Mouse (Mus musculus) midbrain, postnatal 0 days (tissue): ENCODE measurements at regions not wholly inside any gene's neighbourhood (a gene's known extent, or its start where the extent isn't known, plus 50 kb on each side); places are given as distances from the start of the nearest gene placed in this dataset.

Experiments
- ATAC-seq: fragments of 200-750 bp; cut with Nextera tagmentation; 2 replicates; pipeline ENCODE4 v1.8.0; 2017; ENCODE audit warnings: moderate number of reproducible peaks, mild to moderate bottlenecking, moderate TSS enrichment, moderate library complexity; ENCODE audit not compliant: low FRiP score
- DNase-seq: peaks from one replicate; pipeline ENCODE4 v3.0.0-alpha.2; 2015; ENCODE audit warnings: low spot score
- H3K27ac ChIP-seq: fragments of 300-500 bp; sonication (generic); 2 replicates; pipeline ENCODE4 v1.5.1; 2014; ENCODE audit warnings: low read depth, mild to moderate bottlenecking, low read length, mixed read lengths
- H3K27me3 ChIP-seq: fragments of 300-500 bp; sonication (generic); 2 replicates; pipeline ENCODE4 v1.6.1; 2014; ENCODE audit warnings: low read length, control low read depth, mixed read lengths; ENCODE audit not compliant: insufficient read depth
- H3K36me3 ChIP-seq: fragments of 300-500 bp; sonication (generic); 2 replicates; pipeline ENCODE4 v1.6.1; 2014; ENCODE audit warnings: low read length, control low read depth, mixed read lengths; ENCODE audit not compliant: insufficient read depth
- H3K4me1 ChIP-seq: fragments of 300-500 bp; sonication (generic); 2 replicates; pipeline ENCODE4 v1.6.1; 2014; ENCODE audit warnings: mild to moderate bottlenecking, control low read depth, antibody characterized with exemption, low read length, mixed read lengths; ENCODE audit not compliant: insufficient read depth
- H3K4me2 ChIP-seq: fragments of 300-500 bp; sonication (generic); 2 replicates; pipeline ENCODE4 v1.6.1; 2014; ENCODE audit warnings: low read depth, mild to moderate bottlenecking, low read length, mixed read lengths; ENCODE audit not compliant: poor library complexity, severe bottlenecking
- H3K4me3 ChIP-seq: fragments of 300-500 bp; sonication (generic); 2 replicates; pipeline ENCODE4 v1.5.1; 2014; ENCODE audit warnings: low read depth, mild to moderate bottlenecking, low read length, moderate library complexity
- H3K9ac ChIP-seq: fragments of 300-500 bp; sonication (generic); replicated peaks from 2 replicates; pipeline ENCODE4 v1.6.1; 2014; ENCODE audit warnings: mild to moderate bottlenecking, low read length, moderate library complexity, mixed read lengths; ENCODE audit not compliant: poor library complexity, severe bottlenecking
- H3K9me3 ChIP-seq: fragments of 300-500 bp; sonication (generic); 2 replicates; pipeline ENCODE4 v1.6.1; 2016; ENCODE audit warnings: low read length, control low read depth
- CTCF ChIP-seq: IDR thresholded peaks from 2 replicates; pipeline ENCODE4 v1.5.1; 2016; ENCODE audit warnings: antibody characterized with exemption, mild to moderate bottlenecking
- whole genome bisulfite sequencing: fragments of 180-500 bp; shearing (Covaris S2); extraction: QIAGEN DNeasy Blood & Tissue Kit; methylation state at CpG from one replicate; pipeline ENCODE4 v1.1.7; 2014; 5-methylcytosine and 5-hydroxymethylcytosine counted together

DNA sequence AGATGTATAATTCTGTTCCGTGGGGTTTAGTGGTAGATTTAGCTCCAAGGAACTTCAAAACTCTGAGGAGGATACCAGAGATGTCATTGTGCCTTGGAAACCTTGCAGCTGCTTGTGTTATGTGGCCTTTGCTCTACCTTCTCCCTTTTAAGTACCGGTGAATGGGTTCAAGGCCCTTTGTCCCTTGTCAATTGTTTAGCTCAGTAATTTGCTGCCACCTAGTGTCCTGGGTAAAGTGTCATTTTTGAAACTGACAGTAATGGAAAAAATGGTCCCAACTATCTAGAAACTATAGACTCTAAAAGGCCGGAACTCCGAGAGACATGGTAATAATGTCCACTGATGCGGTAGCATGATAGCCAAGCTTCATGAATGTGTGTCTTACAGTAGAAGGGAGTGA is 90.8 kb upstream of the Phactr1 start:
- Histone ChIP-seq H3K9me3 (no peaks in the 10 kb centered on the region), H3K4me1 (no peaks in the 10 kb centered on the region), H3K36me3 (no peaks in the 10 kb centered on the region), H3K27me3 (no peaks in the 10 kb centered on the region), H3K4me3 (no peak overlapping the region), H3K9ac (no peak overlapping the region), H3K4me2 (no peak overlapping the region), H3K27ac (no peak overlapping the region)
- ATAC-seq (no peak), DNase-seq (peak; percentile 11)
- WGBS, result 73% methylated on average over 5 of the region's 5 CpGs
- TF ChIP-seq CTCF, result peak; percentile 64

DNA sequence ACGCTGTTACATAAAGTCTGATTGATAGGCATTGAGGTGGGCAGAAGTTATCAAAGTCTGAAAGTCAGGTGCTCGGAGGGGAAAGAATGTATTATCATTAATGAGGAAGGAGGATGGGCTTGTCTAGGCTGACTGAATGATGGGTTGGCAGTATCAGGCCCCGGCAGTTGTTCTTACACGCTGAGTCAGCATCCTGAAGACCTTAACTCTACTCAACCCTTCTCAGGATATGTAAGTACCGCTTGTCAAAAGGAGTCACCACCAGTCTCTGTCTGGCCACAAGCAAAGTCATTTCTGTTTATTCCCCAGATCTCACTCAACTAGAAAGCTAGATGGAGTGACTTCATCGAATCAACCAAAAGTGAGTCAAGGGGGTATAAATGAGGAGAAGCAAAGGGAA is 90.0 kb upstream of the Phactr1 start:
- no peaks in the 10 kb centered on the region for H3K27me3 ChIP-seq
- no peak for ATAC-seq
- no peaks in the 10 kb centered on the region for H3K4me1 ChIP-seq
- DNase-seq, result no peak
- no peak overlapping the region for H3K27ac ChIP-seq
- no peaks in the 10 kb centered on the region for H3K9me3 ChIP-seq
- H3K4me2 ChIP-seq, result no peak overlapping the region
- WGBS, result 83% methylated on average over 6 of the region's 6 CpGs
- H3K4me3 ChIP-seq, result no peak overlapping the region
- H3K9ac ChIP-seq, result no peak overlapping the region
- TF ChIP-seq CTCF, result no peak
- H3K36me3 ChIP-seq, result no peaks in the 10 kb centered on the region

DNA sequence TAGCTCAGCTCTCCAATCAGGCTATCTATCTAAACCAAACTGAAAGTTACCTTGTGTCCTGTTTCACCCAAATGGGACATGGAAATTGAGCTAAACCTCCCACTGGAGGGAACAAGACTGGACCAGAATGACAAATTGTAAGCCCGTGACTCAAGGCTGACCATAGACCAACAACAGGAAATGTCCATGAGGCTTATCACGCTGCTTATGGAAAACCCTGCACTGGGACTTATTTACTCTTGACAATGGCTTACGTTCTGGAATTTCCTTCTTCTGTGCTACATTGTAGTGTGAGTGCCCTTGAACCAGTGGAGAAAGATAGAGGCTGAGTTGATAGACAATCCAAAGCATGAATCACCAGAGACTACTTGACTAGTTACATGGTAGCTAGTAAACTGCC is 87.5 kb upstream of the Phactr1 start:
- Histone ChIP-seq H3K36me3 (no peaks in the 10 kb centered on the region), H3K4me2 (no peak overlapping the region), H3K4me1 (no peaks in the 10 kb centered on the region), H3K9ac (no peak overlapping the region), H3K9me3 (no peaks in the 10 kb centered on the region), H3K4me3 (no peak overlapping the region), H3K27me3 (no peaks in the 10 kb centered on the region), H3K27ac (no peak overlapping the region)
- 82% methylated on average over 3 of the region's 3 CpGs for WGBS
- TF ChIP-seq CTCF, result no peak
- DNase-seq (no peak), ATAC-seq (no peak)

DNA sequence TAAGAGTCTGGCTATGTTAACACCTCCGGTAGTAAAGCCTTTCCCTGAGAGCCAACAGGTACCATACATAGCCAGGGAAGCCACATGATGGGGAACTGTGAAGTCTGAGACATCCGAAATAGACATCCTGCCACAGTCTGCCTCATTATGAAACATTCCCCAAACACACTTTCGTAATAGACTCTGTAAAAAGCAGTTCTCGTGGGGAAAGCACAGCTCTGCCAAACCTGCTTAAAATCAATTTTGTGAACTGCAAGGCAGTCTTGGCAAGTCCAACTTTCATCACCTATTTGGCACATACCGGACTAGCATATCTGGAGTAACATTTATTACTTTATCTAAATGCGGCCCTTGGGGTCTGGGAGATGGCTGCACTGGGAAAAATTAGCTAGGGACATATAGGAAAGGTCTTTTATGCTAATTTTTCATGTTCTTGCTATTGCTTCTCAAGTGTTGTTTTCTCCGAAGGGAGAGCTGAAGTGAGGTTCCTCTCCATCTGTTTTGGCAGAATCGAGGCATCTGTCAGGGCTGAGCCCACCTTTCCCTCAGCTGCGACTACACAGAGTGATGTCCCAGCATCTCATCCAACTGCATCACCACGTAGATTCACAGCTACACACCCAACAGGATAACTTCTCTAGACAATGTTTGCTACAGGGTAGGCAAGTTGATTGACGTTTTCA is 86.8 kb upstream of the Phactr1 start:
- no peak overlapping the region for H3K4me3 ChIP-seq
- H3K9me3 ChIP-seq, result no peaks in the 10 kb centered on the region
- no peaks in the 10 kb centered on the region for H3K36me3 ChIP-seq
- H3K27me3 ChIP-seq, result no peaks in the 10 kb centered on the region
- WGBS, result 81% methylated on average over 11 of the region's 11 CpGs
- DNase-seq, result no peak
- no peak overlapping the region for H3K27ac ChIP-seq
- no peak for ATAC-seq
- no peaks in the 10 kb centered on the region for H3K4me1 ChIP-seq
- H3K9ac ChIP-seq, result no peak overlapping the region
- H3K4me2 ChIP-seq, result no peak overlapping the region
- no peak for TF ChIP-seq CTCF

GRCm38 (mm10) chr13:42595180-42595579 is 85.2 kb upstream of the Phactr1 start:
- no peak for TF ChIP-seq CTCF
- WGBS, result 65% methylated on average over 3 of the region's 3 CpGs

DNA sequence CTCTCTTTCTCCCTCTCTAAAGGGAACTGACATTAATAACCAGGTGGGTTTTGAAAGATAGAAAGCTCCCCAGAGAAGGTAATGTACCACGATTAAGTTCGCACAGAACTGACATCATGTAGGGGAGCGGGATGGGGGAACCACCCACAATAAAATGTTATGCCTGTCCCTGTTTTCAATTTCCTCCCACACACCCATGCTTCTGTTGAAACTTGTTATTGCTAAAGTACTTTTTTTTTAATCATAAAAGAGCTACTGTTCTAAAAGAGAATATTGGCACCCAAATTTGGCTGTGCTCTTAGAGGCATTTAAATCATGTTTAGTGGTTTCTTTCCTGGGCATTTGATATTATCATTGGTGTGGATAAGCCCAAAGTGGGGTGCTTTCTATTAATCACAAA is 82.6 kb upstream of the Phactr1 start:
- WGBS, result 88% methylated on average over 3 of the region's 3 CpGs
- no peak for TF ChIP-seq CTCF
- H3K36me3 ChIP-seq, result no peaks in the 10 kb centered on the region
- no peak overlapping the region for H3K4me3 ChIP-seq
- ATAC-seq (no peak), DNase-seq (no peak)
- H3K27ac ChIP-seq, result no peak overlapping the region
- no peaks in the 10 kb centered on the region for H3K27me3 ChIP-seq
- no peak overlapping the region for H3K9ac ChIP-seq
- no peak overlapping the region for H3K4me2 ChIP-seq
- no peaks in the 10 kb centered on the region for H3K4me1 ChIP-seq
- no peaks in the 10 kb centered on the region for H3K9me3 ChIP-seq

More at GRCm38 (mm10) chr13:42595180-42595579, 85.2 kb upstream of the Phactr1 start:
- Histone ChIP-seq H3K4me3 (no peak overlapping the region), H3K9ac (no peak overlapping the region), H3K4me1 (no peaks in the 10 kb centered on the region), H3K36me3 (no peaks in the 10 kb centered on the region), H3K4me2 (no peak overlapping the region), H3K9me3 (no peaks in the 10 kb centered on the region), H3K27ac (no peak overlapping the region), H3K27me3 (no peaks in the 10 kb centered on the region)
- ATAC-seq (no peak), DNase-seq (peak; percentile 11)
